Mouse (Mus musculus) liver, embryonic 14.5 days (tissue): ENCODE measurements around the gene Cenpa.

Experiments
- CTCF ChIP-seq: IDR thresholded peaks from 2 replicates; pipeline ENCODE4 v1.5.1; 2016; ENCODE audit warnings: antibody characterized with exemption, low read depth, control low read depth
- EP300 ChIP-seq: IDR thresholded peaks from 2 replicates; pipeline ENCODE4 v1.6.1; 2016; ENCODE audit warnings: antibody characterized with exemption, low read depth

GRCm38 (mm10) chr5:30643477-30644179 is 22.9 kb upstream of the Cenpa start:
- TF ChIP-seq CTCF (no peak), EP300 (no peak)
